Mouse (Mus musculus): ENCODE measurements around the gene Lnx1. TPM values are rescaled to one million over a fixed set of nuclear protein-coding genes. Genes with fewer than 3 reads are reported as not detected.

Gene Lnx1
- 0.27 and 0.54 TPM in 2 replicates for polyA plus RNA-seq (2015; fragmentation: Nextera tagmentation; extraction: Ambion mirVana)

DNA sequence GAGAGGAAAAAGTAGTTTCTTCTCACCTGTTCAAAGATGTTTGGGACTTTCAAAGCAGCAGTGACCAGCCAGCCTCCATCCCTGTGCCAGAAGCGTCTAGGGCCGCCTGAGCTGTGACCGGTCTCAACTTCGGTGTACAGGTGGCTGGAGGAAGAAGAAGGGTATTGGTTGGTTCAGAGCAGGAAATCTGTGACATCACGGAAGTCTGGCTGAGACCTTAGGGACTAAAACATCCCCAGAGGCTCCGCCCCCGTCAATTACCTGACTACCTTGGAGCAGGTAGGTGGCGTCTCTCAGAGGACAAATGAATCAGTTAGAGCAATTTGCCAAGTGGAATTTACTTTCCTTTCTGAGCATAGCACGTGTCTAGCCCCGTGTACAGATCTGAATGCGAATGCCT is at the start of gene Lnx1:
Gene Lnx1 (minus strand): TSS at position 147 of the 400 bp plus-strand sequence.

Other genes with a start within 250 kb of the Lnx1 start
- gene Scfd2, start 171.2 kb downstream of the Lnx1 start, polyA plus RNA-seq (2015; fragmentation: Nextera tagmentation; extraction: Ambion mirVana), result 33.6 and 35.2 TPM in 2 replicates
- 36.9 and 41.4 TPM in 2 replicates for gene Fip1l1, start 167.5 kb downstream of the Lnx1 start, polyA plus RNA-seq (2015; fragmentation: Nextera tagmentation; extraction: Ambion mirVana)